Mouse (Mus musculus) heart, postnatal 0 days (tissue): ENCODE data around the gene Aqp11.

ENCODE experiments used
- CTCF ChIP-seq: IDR thresholded peaks from 2 replicates; pipeline ENCODE4 v1.5.1; 2016; ENCODE audit warnings: antibody characterized with exemption, control low read depth, low read depth
- EP300 ChIP-seq: IDR thresholded peaks from 2 replicates; pipeline ENCODE4 v1.6.1; 2016; ENCODE audit warnings: antibody characterized with exemption, low read depth

- no peak for TF ChIP-seq CTCF
- TF ChIP-seq EP300: no peak
Observed at GRCm38 (mm10) chr7:97707809-97708208, 30.3 kb downstream of the Aqp11 start.
